Mouse (Mus musculus) MEL (cell line): Measurements from ENCODE around the gene Trub1. TPM values are rescaled to one million over a fixed set of nuclear protein-coding genes. Genes with fewer than 3 reads are reported as not detected.

Source experiments
- DNase-seq: peaks from one replicate; pipeline ENCODE4 v3.0.0; 2011; ENCODE audit warnings: low read depth, low spot score
- H3K27ac ChIP-seq: 2 replicates; pipeline ENCODE4 v1.5.1; 2012; ENCODE audit warnings: low read depth, mild to moderate bottlenecking, control low read depth, low read length, moderate library complexity; ENCODE audit not compliant: control insufficient read depth
- H3K27me3 ChIP-seq, 2 experiments: fragments of 150-350 bp in 1 of 2; sonication (generic) in 1 of 2; 2 replicates each; pipeline ENCODE4 v1.6.1; 2012; ENCODE audit warnings: low read length in 2 of 2, mild to moderate bottlenecking in 2 of 2, improper control_type of control experiment in 1 of 2, moderate library complexity in 1 of 2; ENCODE audit not compliant: insufficient read depth in 2 of 2, control insufficient read depth in 1 of 2
- H3K36me3 ChIP-seq, 2 experiments: 2 replicates each; pipeline ENCODE4 v1.6.1; 2012 to 2014; ENCODE audit warnings: low read length in 2 of 2, improper control_type of control experiment in 1 of 2, inconsistent platforms in 1 of 2, mild to moderate bottlenecking in 1 of 2; ENCODE audit not compliant: insufficient read depth in 2 of 2, control insufficient read depth in 1 of 2
- H3K4me1 ChIP-seq, 2 experiments: fragments of 150-350 bp in 1 of 2; sonication (generic) in 1 of 2; 2 replicates each; pipeline ENCODE4 v1.6.1; 2012; ENCODE audit warnings: low read length in 2 of 2, improper control_type of control experiment in 1 of 2, mild to moderate bottlenecking in 1 of 2; ENCODE audit not compliant: insufficient read depth in 2 of 2, control insufficient read depth in 1 of 2
- H3K4me3 ChIP-seq, 2 experiments: fragments of 150-350 bp in 1 of 2; sonication (generic) in 1 of 2; 2 replicates each; pipeline ENCODE4 v1.5.1; 2012; ENCODE audit warnings: low read depth in 2 of 2, low read length in 2 of 2, mild to moderate bottlenecking in 2 of 2, moderate library complexity in 2 of 2, control low read depth in 1 of 2, improper control_type of control experiment in 1 of 2; ENCODE audit not compliant: control insufficient read depth in 1 of 2, insufficient read depth in 1 of 2
- H3K79me2 ChIP-seq: 2 replicates; pipeline ENCODE4 v1.6.1; 2012; ENCODE audit warnings: mild to moderate bottlenecking, low read length, moderate library complexity; ENCODE audit not compliant: control insufficient read depth, poor library complexity, insufficient read depth
- H3K9ac ChIP-seq: 2 replicates; pipeline ENCODE4 v1.6.1; 2012; ENCODE audit warnings: low read depth, mild to moderate bottlenecking, control low read depth, low read length, moderate library complexity; ENCODE audit not compliant: control insufficient read depth, poor library complexity, severe bottlenecking
- H3K9me3 ChIP-seq: fragments of 150-350 bp; sonication (generic); replicated peaks from 2 replicates; pipeline ENCODE4 v1.6.1; 2012; ENCODE audit warnings: mild to moderate bottlenecking, low read length, improper control_type of control experiment, moderate library complexity; ENCODE audit not compliant: insufficient read depth
- BHLHE40 ChIP-seq: IDR thresholded peaks from 2 replicates; pipeline ENCODE4 v1.6.1; 2012; ENCODE audit warnings: low read depth, mild to moderate bottlenecking, inconsistent platforms, low read length, improper control_type of control experiment, borderline replicate concordance
- CHD1 ChIP-seq: IDR thresholded peaks from 2 replicates; pipeline ENCODE4 v1.6.1; 2012; ENCODE audit warnings: low read depth, mild to moderate bottlenecking, inconsistent platforms, low read length, improper control_type of control experiment
- ELF1 ChIP-seq: IDR thresholded peaks from 2 replicates; pipeline ENCODE4 v1.6.1; 2014; ENCODE audit warnings: low read depth, mild to moderate bottlenecking, inconsistent platforms, low read length, improper control_type of control experiment, moderate library complexity
- EP300 ChIP-seq, 2 experiments: IDR thresholded peaks; 2 replicates each; pipeline ENCODE4 v1.6.1; 2011; ENCODE audit warnings: improper control_type of control experiment in 2 of 2, low read length in 2 of 2, low read depth in 1 of 2, mild to moderate bottlenecking in 1 of 2
- GABPA ChIP-seq: IDR thresholded peaks from 2 replicates; pipeline ENCODE4 v1.6.1; 2012; ENCODE audit warnings: low read depth, mild to moderate bottlenecking, inconsistent platforms, low read length, improper control_type of control experiment, moderate library complexity
- HCFC1 ChIP-seq: IDR thresholded peaks from 2 replicates; pipeline ENCODE4 v1.6.1; 2012; ENCODE audit warnings: low read depth, mild to moderate bottlenecking, inconsistent platforms, low read length, improper control_type of control experiment, moderate library complexity
- JUND ChIP-seq: IDR thresholded peaks from 2 replicates; pipeline ENCODE4 v1.6.1; 2011; ENCODE audit warnings: low read depth, mild to moderate bottlenecking, improper control_type of control experiment, low read length
- MAX ChIP-seq: IDR thresholded peaks from 2 replicates; pipeline ENCODE4 v1.6.1; 2011; ENCODE audit warnings: low read length, improper control_type of control experiment
- MEF2A ChIP-seq: IDR thresholded peaks from 2 replicates; pipeline ENCODE4 v1.6.1; 2014; ENCODE audit warnings: low read depth, mild to moderate bottlenecking, inconsistent platforms, low read length, improper control_type of control experiment; ENCODE audit not compliant: poor library complexity, insufficient replicate concordance, severe bottlenecking; ENCODE audit errors: extremely low read depth
- MXI1 ChIP-seq: IDR thresholded peaks from 2 replicates; pipeline ENCODE4 v1.6.1; 2011; ENCODE audit warnings: mild to moderate bottlenecking, low read depth, low read length, improper control_type of control experiment
- MYB ChIP-seq: IDR thresholded peaks from 2 replicates; pipeline ENCODE4 v1.6.1; 2011; ENCODE audit warnings: mild to moderate bottlenecking, low read depth, low read length, improper control_type of control experiment
- MYC ChIP-seq: IDR thresholded peaks from 2 replicates; pipeline ENCODE4 v1.6.1; 2011; ENCODE audit warnings: low read depth, mild to moderate bottlenecking, low read length, improper control_type of control experiment, moderate library complexity
- NELFE ChIP-seq: IDR thresholded peaks from 2 replicates; pipeline ENCODE4 v1.6.1; 2011; ENCODE audit warnings: low read depth, low read length, improper control_type of control experiment
- POLR2A ChIP-seq, 2 experiments: IDR thresholded peaks; 2 replicates each; pipeline ENCODE4 v1.6.1; 2011 to 2012; ENCODE audit warnings: low read length in 2 of 2, mild to moderate bottlenecking in 2 of 2, control low read depth in 1 of 2, improper control_type of control experiment in 1 of 2, low read depth in 1 of 2, moderate library complexity in 1 of 2; ENCODE audit not compliant: control insufficient read depth in 1 of 2, insufficient read depth in 1 of 2, poor library complexity in 1 of 2
- POLR2AphosphoS5 ChIP-seq: IDR thresholded peaks from 2 replicates; pipeline ENCODE4 v1.6.1; 2012; ENCODE audit warnings: low read depth, borderline replicate concordance, mild to moderate bottlenecking, inconsistent platforms, low read length, moderate library complexity, mixed read lengths
- RCOR1 ChIP-seq: IDR thresholded peaks from 2 replicates; pipeline ENCODE4 v1.6.1; 2012; ENCODE audit warnings: low read depth, mild to moderate bottlenecking, inconsistent platforms, low read length, improper control_type of control experiment
- SIN3A ChIP-seq: IDR thresholded peaks from 2 replicates; pipeline ENCODE4 v1.6.1; 2012; ENCODE audit warnings: low read length, improper control_type of control experiment, inconsistent platforms
- SMC3 ChIP-seq: IDR thresholded peaks from 2 replicates; pipeline ENCODE4 v1.6.1; 2011; ENCODE audit warnings: low read depth, low read length, improper control_type of control experiment
- TBP ChIP-seq: IDR thresholded peaks from 2 replicates; pipeline ENCODE4 v1.8.0; 2011; ENCODE audit warnings: low read depth, low read length, improper control_type of control experiment
- UBTF ChIP-seq: IDR thresholded peaks from 2 replicates; pipeline ENCODE4 v1.6.1; 2012; ENCODE audit warnings: low read depth, mild to moderate bottlenecking, inconsistent platforms, low read length, improper control_type of control experiment, moderate library complexity, borderline replicate concordance; ENCODE audit not compliant: insufficient read depth
- USF1 ChIP-seq: IDR thresholded peaks from 2 replicates; pipeline ENCODE4 v1.6.1; 2014; ENCODE audit warnings: low read depth, mild to moderate bottlenecking, inconsistent platforms, low read length, improper control_type of control experiment, moderate library complexity
- USF2 ChIP-seq, 2 experiments: IDR thresholded peaks; 2 replicates each; pipeline ENCODE4 v1.6.1; 2011 to 2012; ENCODE audit warnings: improper control_type of control experiment in 2 of 2, low read length in 2 of 2, borderline replicate concordance in 1 of 2, inconsistent platforms in 1 of 2, low read depth in 1 of 2, mild to moderate bottlenecking in 1 of 2; ENCODE audit not compliant: insufficient read depth in 1 of 2
- ZC3H11A ChIP-seq: IDR thresholded peaks from 2 replicates; pipeline ENCODE4 v1.6.1; 2012; ENCODE audit warnings: low read depth, mild to moderate bottlenecking, inconsistent platforms, low read length, improper control_type of control experiment
- ZMIZ1 ChIP-seq: IDR thresholded peaks from 2 replicates; pipeline ENCODE4 v1.6.1; 2012; ENCODE audit warnings: low read depth, mild to moderate bottlenecking, inconsistent platforms, low read length, improper control_type of control experiment, moderate library complexity
- ZNF384 ChIP-seq: IDR thresholded peaks from 2 replicates; pipeline ENCODE4 v1.6.1; 2012; ENCODE audit warnings: low read depth, mild to moderate bottlenecking, inconsistent platforms, low read length, improper control_type of control experiment
- polyA plus RNA-seq, 2 experiments: library from polyadenylated mRNA; stranded (reverse) in 1 of 2; unstranded in 1 of 2; fragments of >175 nt in 1 of 2; fragments of >200 nt in 1 of 2; gene quantifications; 2 replicates each; pipeline versions ENCODE4 v1.2.1 to v1.2.4; 2012; ENCODE audit warnings: low replicate concordance in 2 of 2, low read depth in 1 of 2; ENCODE audit not compliant: insufficient read length in 2 of 2, insufficient read depth in 1 of 2, missing spikeins in 1 of 2
- total RNA-seq: library from RNA; depleted of rRNA; stranded (reverse); fragments of 300-350 nt; gene quantifications from 2 replicates; pipeline ENCODE4 v1.2.3, GENCODE M21; 2012

The Trub1 gene
- total and polyA plus RNA-seq, 3 experiments = 38.2 to 41.6 TPM; not detected in 1

DNA sequence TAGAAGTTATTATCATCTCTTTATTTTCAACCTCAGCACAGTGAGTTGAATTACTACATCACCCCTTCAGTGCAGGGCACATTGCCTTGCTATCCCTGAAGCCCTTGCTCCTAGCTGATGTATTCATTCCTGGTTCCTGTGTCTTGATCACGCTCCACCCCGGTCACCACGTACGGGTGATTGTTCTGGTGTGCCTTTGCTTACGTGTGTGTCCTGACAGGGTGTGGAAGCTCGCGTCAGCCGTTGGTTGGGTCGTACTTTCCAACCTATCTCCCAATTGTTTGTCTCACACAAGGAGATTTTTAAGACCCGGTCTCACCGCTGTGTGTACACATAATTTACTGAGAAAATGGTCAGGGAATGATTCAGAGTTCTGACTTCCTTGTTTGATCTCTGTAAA is 58.1 kb downstream of the Trub1 start:
- Histone ChIP-seq H3K4me1 (peaks cover 0 to 12% of the 10 kb centered on the region in 2 experiments; a peak in 1 of 4 replicates), H3K9ac (no peak overlapping the region), H3K36me3 (no peaks in the 10 kb centered on the region), H3K27ac (no peak overlapping the region), H3K4me3 (no peak overlapping the region), H3K79me2 (no peaks in the 10 kb centered on the region), H3K27me3 (no peaks in the 10 kb centered on the region), H3K9me3 (no peaks in the 10 kb centered on the region)
- no peak for DNase-seq
- TF ChIP-seq RCOR1 (no peak), SIN3A (no peak), USF1 (no peak), JUND (no peak), ZMIZ1 (no peak), MYB (no peak), NELFE (no peak), EP300 (IDR thresholded peaks at IDR 0.05; ENCODE audit: low read depth in 1 of 2, low read length in 2 of 2) (no peak), CHD1 (no peak)

- Histone ChIP-seq H3K27ac (no peak overlapping the region), H3K4me1 (peaks cover 0 to 12% of the 10 kb centered on the region in 2 experiments; a peak in 1 of 4 replicates)
Measured at GRCm38 (mm10) chr19:57513123-57513522, 60.4 kb downstream of the Trub1 start.

DNA sequence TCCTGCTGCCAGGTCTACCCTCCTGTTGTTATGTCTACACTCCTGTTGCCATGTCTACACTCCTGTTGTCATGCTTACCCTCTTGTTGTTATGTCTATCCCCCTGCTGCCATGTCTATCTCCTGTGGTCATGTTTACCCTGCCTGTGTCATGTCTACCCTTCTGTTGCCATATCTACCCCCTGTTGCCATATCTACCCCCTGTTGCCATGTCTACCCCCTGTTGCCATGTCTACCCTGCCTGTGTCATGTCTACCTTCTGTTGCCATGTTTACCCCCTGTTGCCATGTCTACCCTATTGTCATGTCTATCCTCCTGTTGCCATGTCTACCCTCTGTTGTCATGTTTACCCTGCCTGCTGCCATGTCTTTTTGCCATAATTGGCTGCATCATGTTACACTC is 69.0 kb downstream of the Trub1 start:
- Histone ChIP-seq H3K4me3 (no peak overlapping the region), H3K4me1 (peaks cover 0 to 7% of the 10 kb centered on the region in 2 experiments; a peak in 3 of 4 replicates), H3K79me2 (no peaks in the 10 kb centered on the region), H3K9me3 (no peaks in the 10 kb centered on the region), H3K36me3 (peaks cover 0 to 3% of the 10 kb centered on the region in 2 experiments; a peak in 1 of 4 replicates)
- TF ChIP-seq MXI1 = no peak
- TF ChIP-seq USF2 (IDR thresholded peaks at IDR 0.05; ENCODE audit: borderline replicate concordance in 1 of 2, insufficient read depth in 1 of 2, low read depth in 1 of 2, low read length in 2 of 2) = no peak
- TF ChIP-seq MEF2A = no peak
- TF ChIP-seq UBTF = no peak
- no peak for TF ChIP-seq TBP
- no peak for TF ChIP-seq MYC
- TF ChIP-seq BHLHE40 = no peak
- no peak for TF ChIP-seq SIN3A
- TF ChIP-seq HCFC1 = no peak
- TF ChIP-seq EP300 (IDR thresholded peaks at IDR 0.05; ENCODE audit: low read depth in 1 of 2, low read length in 2 of 2) = no peak
- TF ChIP-seq ELF1 = no peak
- TF ChIP-seq, all 39 proteins: peak for 0
- DNase-seq = no peak
- no peaks in the 10 kb centered on the region for H3K27me3 ChIP-seq
- no peak overlapping the region for H3K9ac ChIP-seq
- H3K27ac ChIP-seq = no peak overlapping the region

More at GRCm38 (mm10) chr19:57513123-57513522, 60.4 kb downstream of the Trub1 start:
- Histone ChIP-seq H3K9me3 (no peaks in the 10 kb centered on the region), H3K27me3 (no peaks in the 10 kb centered on the region), H3K4me3 (no peak overlapping the region), H3K9ac (no peak overlapping the region), H3K79me2 (no peaks in the 10 kb centered on the region), H3K36me3 (no peaks in the 10 kb centered on the region)
- no peak for TF ChIP-seq UBTF
- no peak for TF ChIP-seq USF1
- TF ChIP-seq POLR2AphosphoS5 = no peak
- TF ChIP-seq EP300 (IDR thresholded peaks at IDR 0.05; ENCODE audit: low read depth in 1 of 2, low read length in 2 of 2) = no peak
- TF ChIP-seq SMC3 = no peak
- no peak for TF ChIP-seq BHLHE40
- no peak for TF ChIP-seq RCOR1
- no peak for TF ChIP-seq ZNF384
- no peak for TF ChIP-seq MAX
- no peak for TF ChIP-seq ELF1
- TF ChIP-seq POLR2A (IDR thresholded peaks at IDR 0.05; ENCODE audit: control insufficient read depth in 1 of 2, insufficient read depth in 1 of 2, low read depth in 1 of 2, low read length in 2 of 2, poor library complexity in 1 of 2) = no peak
- no peak for TF ChIP-seq MYB
- TF ChIP-seq JUND = no peak
- TF ChIP-seq ZC3H11A = no peak
- no peak for TF ChIP-seq GABPA
- no peak for DNase-seq
